Mouse (Mus musculus): Measurements from ENCODE around the gene Fbxw5. TPM values are rescaled to one million over a fixed set of nuclear protein-coding genes. Genes with fewer than 3 reads are reported as not detected.
A peak's percentile ranks its signal among the peaks of the same experiment; 100 is the strongest.
"Not testable (repeated sequence)": the region's sequence is repeated elsewhere in the genome, so short reads cannot be mapped to it uniquely, and the experiment has no call there.

The Fbxw5 gene
- polyA plus RNA-seq, 1 experiment from 2014 or later = 57.5 TPM

- no peak overlapping the region for H3K27ac ChIP-seq
- no peak for ATAC-seq
- no peak overlapping the region for H3K4me2 ChIP-seq (replicated peaks)
- H3K36me3 ChIP-seq = peaks cover 7% of the 10 kb centered on the region
- WGBS = 72% methylated on average over 10 of the region's 10 CpGs
- H3K4me3 ChIP-seq (replicated peaks) = no peak overlapping the region
- H3K27me3 ChIP-seq (replicated peaks) = no peaks in the 10 kb centered on the region
- H3K9ac ChIP-seq = no peak overlapping the region
- H3K9me3 ChIP-seq = no peaks in the 10 kb centered on the region
- H3K4me1 ChIP-seq (replicated peaks) = peaks cover 12% of the 10 kb centered on the region
These were observed 41.3 kb downstream of the Fbxw5 start for GRCm38 (mm10) chr2:25541644-25542367.

- H3K4me3 ChIP-seq (replicated peaks) = peak overlapping the region; percentile 71
- 7% methylated on average over 42 of the region's 43 CpGs for WGBS
- H3K36me3 ChIP-seq = no peaks in the 10 kb centered on the region
- ATAC-seq = peak; percentile 83
- peak overlapping the region; percentile 72 for H3K4me2 ChIP-seq (replicated peaks)
- H3K4me1 ChIP-seq (replicated peaks) = peaks cover 12% of the 10 kb centered on the region
- no peaks in the 10 kb centered on the region for H3K27me3 ChIP-seq (replicated peaks)
- H3K27ac ChIP-seq = peak overlapping the region; percentile 75
- H3K9me3 ChIP-seq = no peaks in the 10 kb centered on the region
- peak overlapping the region; percentile 73 for H3K9ac ChIP-seq
These were observed 45.7 kb downstream of the Fbxw5 start for GRCm38 (mm10) chr2:25545996-25546810.

DNA sequence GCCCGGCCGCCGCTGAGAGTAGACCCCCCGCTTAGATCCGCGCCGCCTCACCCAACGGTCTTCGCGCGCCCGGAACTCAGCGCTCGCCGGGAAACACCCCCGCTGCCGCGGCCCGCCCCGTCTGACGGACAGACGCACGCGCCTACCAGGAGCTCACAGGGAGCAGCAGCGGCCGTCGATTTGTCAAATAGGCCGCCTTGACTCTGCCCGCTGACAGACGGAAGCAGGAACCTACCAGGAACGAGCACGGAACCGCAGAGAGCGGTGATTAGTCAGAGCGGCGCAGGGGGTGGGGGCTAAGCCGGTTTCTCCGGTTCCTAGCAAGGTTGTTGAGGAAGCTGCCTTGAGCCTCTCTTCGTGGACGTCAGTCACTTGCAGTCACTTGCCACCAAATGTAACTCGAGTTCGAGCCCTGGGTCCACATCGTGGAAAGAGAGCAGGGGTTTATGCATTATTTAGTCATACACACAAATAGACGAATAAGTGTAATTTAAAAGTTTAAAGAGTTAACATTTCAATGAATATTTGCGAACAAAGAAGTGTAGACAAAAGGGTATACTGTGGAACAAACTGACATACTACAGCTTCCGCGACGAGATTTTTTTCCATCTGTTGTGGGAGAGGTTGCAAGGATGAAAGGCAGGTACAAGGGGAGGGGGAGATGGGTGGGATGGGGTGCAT, 46.4 kb downstream of the Fbxw5 start, which contains the start of gene Traf2:
TSS of gene Traf2 (minus strand) at position 130 of the 681 bp plus-strand sequence.
- H3K4me1 ChIP-seq (replicated peaks) = peaks cover 9% of the 10 kb centered on the region
- peak within 1 kb of the TSS; percentile 75 for H3K27ac ChIP-seq
- peak within 1 kb of the TSS; percentile 73 for H3K9ac ChIP-seq
- no peaks in the 10 kb centered on the region for H3K9me3 ChIP-seq
- H3K27me3 ChIP-seq (replicated peaks) = no peaks in the 10 kb centered on the region
- H3K4me3 ChIP-seq (replicated peaks) = peak within 1 kb of the TSS; percentile 71
- no peaks in the 10 kb centered on the region for H3K36me3 ChIP-seq
- 3% methylated on average over 48 of the region's 48 CpGs for WGBS
- peak within 1 kb of the TSS; percentile 72 for H3K4me2 ChIP-seq (replicated peaks)
- ATAC-seq = peak; percentile 100

- ATAC-seq = no peak
- no peaks in the 10 kb centered on the region for H3K9me3 ChIP-seq
- peaks cover 5% of the 10 kb centered on the region for H3K4me1 ChIP-seq (replicated peaks)
- no peaks in the 10 kb centered on the region for H3K36me3 ChIP-seq
- no peak overlapping the region for H3K4me3 ChIP-seq (replicated peaks)
- H3K9ac ChIP-seq = no peak overlapping the region
- no peaks in the 10 kb centered on the region for H3K27me3 ChIP-seq (replicated peaks)
- H3K4me2 ChIP-seq (replicated peaks) = no peak overlapping the region
- H3K27ac ChIP-seq = no peak overlapping the region
- WGBS = 72% methylated on average over 9 of the region's 9 CpGs
These were observed 48.8 kb downstream of the Fbxw5 start for GRCm38 (mm10) chr2:25549021-25549991.

DNA sequence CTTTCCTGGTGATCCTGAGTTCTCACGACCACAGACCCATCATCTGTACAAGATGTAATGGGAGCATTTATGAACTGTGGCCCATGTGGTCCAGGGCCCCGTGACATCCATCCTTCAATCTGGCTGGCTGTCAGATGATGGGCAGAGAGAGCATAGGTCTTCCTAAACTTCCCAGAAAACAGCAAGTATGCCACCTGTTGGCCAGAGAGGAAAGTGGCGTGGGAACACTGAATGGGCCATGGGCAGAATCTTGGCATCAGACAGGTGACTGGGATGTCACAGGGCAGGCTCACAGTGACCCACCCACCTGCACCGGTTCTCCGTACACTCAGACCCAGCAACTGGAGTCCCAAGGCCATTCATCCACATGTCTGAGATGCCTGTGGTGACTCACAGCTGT, 50.6 kb downstream of the Fbxw5 start:
- H3K4me1 ChIP-seq (replicated peaks) = no peaks in the 10 kb centered on the region
- no peak for ATAC-seq
- WGBS = 35% methylated on average over 5 of the region's 5 CpGs
- H3K27me3 ChIP-seq (replicated peaks) = no peaks in the 10 kb centered on the region
- no peak overlapping the region for H3K27ac ChIP-seq
- no peaks in the 10 kb centered on the region for H3K9me3 ChIP-seq
- no peak overlapping the region for H3K9ac ChIP-seq
- H3K4me3 ChIP-seq (replicated peaks) = no peak overlapping the region
- H3K36me3 ChIP-seq = no peaks in the 10 kb centered on the region
- no peak overlapping the region for H3K4me2 ChIP-seq (replicated peaks)

DNA sequence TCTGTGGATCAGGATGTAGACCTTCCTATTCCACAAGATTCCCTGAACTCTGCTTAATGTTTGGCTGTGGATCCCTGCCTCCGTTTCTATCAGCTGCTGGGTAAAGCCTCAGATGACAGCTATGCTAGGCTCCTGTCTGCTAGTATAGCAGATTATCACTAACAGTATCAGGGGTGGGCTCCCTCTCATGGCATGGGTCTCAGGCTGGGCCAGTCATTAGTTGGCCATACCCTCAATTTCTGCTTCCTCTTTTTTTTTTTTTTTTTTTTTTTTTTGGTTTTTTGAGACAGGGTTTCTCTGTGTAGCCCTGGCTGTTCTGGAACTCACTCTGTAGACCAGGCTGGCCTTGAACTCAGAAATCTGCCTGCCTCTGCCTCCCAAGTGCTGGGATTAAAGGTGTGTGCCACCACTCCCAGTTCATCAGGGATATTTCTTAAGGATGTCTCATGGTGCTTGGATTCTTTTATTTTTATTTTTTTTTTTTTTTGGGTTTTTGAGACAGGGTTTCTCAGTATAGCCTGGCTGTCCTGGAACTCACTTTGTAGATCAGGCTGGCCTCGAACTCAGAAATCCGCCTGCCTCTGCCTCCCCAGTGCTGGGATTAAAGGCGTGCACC, 52.7 kb downstream of the Fbxw5 start:
- not testable (repeated sequence) for H3K27ac ChIP-seq; H3K9ac ChIP-seq; H3K9me3 ChIP-seq; H3K4me2 ChIP-seq (replicated peaks); H3K27me3 ChIP-seq (replicated peaks); ATAC-seq; H3K4me3 ChIP-seq (replicated peaks); H3K4me1 ChIP-seq (replicated peaks); H3K36me3 ChIP-seq
- WGBS = 85% methylated on average over 4 of the region's 4 CpGs

Other genes starting within 250 kb of the Fbxw5 start
- 22.8 and 23.2 TPM in 2 replicates for gene Tmem203, start 245.3 kb upstream of the Fbxw5 start, polyA plus RNA-seq (2015; fragmentation: Nextera tagmentation; extraction: Ambion mirVana)
- gene Tprn, start 238.1 kb upstream of the Fbxw5 start, polyA plus RNA-seq (2015; fragmentation: Nextera tagmentation; extraction: Ambion mirVana) = 20.7 and 23.6 TPM in 2 replicates
- gene Ssna1, start 228.3 kb upstream of the Fbxw5 start, polyA plus RNA-seq (2015; fragmentation: Nextera tagmentation; extraction: Ambion mirVana) = 200 and 212 TPM in 2 replicates
- gene Anapc2, start 228.3 kb upstream of the Fbxw5 start, polyA plus RNA-seq (2015; fragmentation: Nextera tagmentation; extraction: Ambion mirVana) = 95.8 and 103 TPM in 2 replicates
- gene Tmem210, start 212.6 kb upstream of the Fbxw5 start, polyA plus RNA-seq (2015; fragmentation: Nextera tagmentation; extraction: Ambion mirVana) = not detected in 2 replicates
- gene Lrrc26, start 210.8 kb upstream of the Fbxw5 start, polyA plus RNA-seq (2015; fragmentation: Nextera tagmentation; extraction: Ambion mirVana) = 0.43 and 1.8 TPM in 2 replicates
- gene Grin1, start 181.6 kb upstream of the Fbxw5 start, polyA plus RNA-seq (2015; fragmentation: Nextera tagmentation; extraction: Ambion mirVana) = 1.4 TPM in 2 replicates
- 40.2 and 40.8 TPM in 2 replicates for gene Man1b1, start 168.4 kb upstream of the Fbxw5 start, polyA plus RNA-seq (2015; fragmentation: Nextera tagmentation; extraction: Ambion mirVana)
- 46.0 and 48.6 TPM in 2 replicates for gene Dpp7, start 144.4 kb upstream of the Fbxw5 start, polyA plus RNA-seq (2015; fragmentation: Nextera tagmentation; extraction: Ambion mirVana)
- 105 and 122 TPM in 2 replicates for gene Uap1l1, start 135.1 kb upstream of the Fbxw5 start, polyA plus RNA-seq (2015; fragmentation: Nextera tagmentation; extraction: Ambion mirVana)
- gene Sapcd2, start 128.4 kb upstream of the Fbxw5 start, polyA plus RNA-seq (2015; fragmentation: Nextera tagmentation; extraction: Ambion mirVana) = 46.8 and 48.8 TPM in 2 replicates
- gene Entpd2, start 104.9 kb upstream of the Fbxw5 start, polyA plus RNA-seq (2015; fragmentation: Nextera tagmentation; extraction: Ambion mirVana) = 12.1 and 15.6 TPM in 2 replicates
- 40.9 and 48.2 TPM in 2 replicates for gene Npdc1, start 101.4 kb upstream of the Fbxw5 start, polyA plus RNA-seq (2015; fragmentation: Nextera tagmentation; extraction: Ambion mirVana)
- gene Fut7, start 77.5 kb upstream of the Fbxw5 start, polyA plus RNA-seq (2015; fragmentation: Nextera tagmentation; extraction: Ambion mirVana) = 0.18 TPM in 1 of 2 replicates, not detected in the other
- gene Abca2, start 72.0 kb upstream of the Fbxw5 start, polyA plus RNA-seq (2015; fragmentation: Nextera tagmentation; extraction: Ambion mirVana) = 2.8 and 3.7 TPM in 2 replicates
- 2.2 and 3.0 TPM in 2 replicates for gene Clic3, start 43.9 kb upstream of the Fbxw5 start, polyA plus RNA-seq (2015; fragmentation: Nextera tagmentation; extraction: Ambion mirVana)
- 28.0 and 33.2 TPM in 2 replicates for gene Paxx, start 39.7 kb upstream of the Fbxw5 start, polyA plus RNA-seq (2015; fragmentation: Nextera tagmentation; extraction: Ambion mirVana)
- gene Ptgds, start 30.7 kb upstream of the Fbxw5 start, polyA plus RNA-seq (2015; fragmentation: Nextera tagmentation; extraction: Ambion mirVana) = 4.6 and 5.8 TPM in 2 replicates
- not detected in 2 replicates for gene Lcn12, start 6.8 kb upstream of the Fbxw5 start, polyA plus RNA-seq (2015; fragmentation: Nextera tagmentation; extraction: Ambion mirVana)
- 5.4 and 8.3 TPM in 2 replicates for gene C8g, start 969 bp downstream of the Fbxw5 start, polyA plus RNA-seq (2015; fragmentation: Nextera tagmentation; extraction: Ambion mirVana)
- gene Traf2, start 46.2 kb downstream of the Fbxw5 start, polyA plus RNA-seq (2015; fragmentation: Nextera tagmentation; extraction: Ambion mirVana) = 26.7 and 32.4 TPM in 2 replicates
- 339 and 367 TPM in 2 replicates for gene Edf1, start 57.1 kb downstream of the Fbxw5 start, polyA plus RNA-seq (2015; fragmentation: Nextera tagmentation; extraction: Ambion mirVana)
- gene Mamdc4, start 74.1 kb downstream of the Fbxw5 start, polyA plus RNA-seq (2015; fragmentation: Nextera tagmentation; extraction: Ambion mirVana) = 297 and 389 TPM in 2 replicates
- 163 and 190 TPM in 2 replicates for gene Phpt1, start 74.5 kb downstream of the Fbxw5 start, polyA plus RNA-seq (2015; fragmentation: Nextera tagmentation; extraction: Ambion mirVana)
- 1.7 and 2.9 TPM in 2 replicates for gene Ajm1, start 81.0 kb downstream of the Fbxw5 start, polyA plus RNA-seq (2015; fragmentation: Nextera tagmentation; extraction: Ambion mirVana)
- gene Rabl6, start 107.8 kb downstream of the Fbxw5 start, polyA plus RNA-seq (2015; fragmentation: Nextera tagmentation; extraction: Ambion mirVana) = 65.5 and 69.7 TPM in 2 replicates
- 0.13 and 0.16 TPM in 2 replicates for gene Ccdc183, start 116.9 kb downstream of the Fbxw5 start, polyA plus RNA-seq (2015; fragmentation: Nextera tagmentation; extraction: Ambion mirVana)
- gene Tmem141, start 121.3 kb downstream of the Fbxw5 start, polyA plus RNA-seq (2015; fragmentation: Nextera tagmentation; extraction: Ambion mirVana) = 22.2 and 23.8 TPM in 2 replicates
- 3.5 and 4.7 TPM in 2 replicates for gene Fcna, start 127.3 kb downstream of the Fbxw5 start, polyA plus RNA-seq (2015; fragmentation: Nextera tagmentation; extraction: Ambion mirVana)
- not detected in 2 replicates for gene Lcn8, start 152.4 kb downstream of the Fbxw5 start, polyA plus RNA-seq (2015; fragmentation: Nextera tagmentation; extraction: Ambion mirVana)
- gene Lcn5, start 157.2 kb downstream of the Fbxw5 start, polyA plus RNA-seq (2015; fragmentation: Nextera tagmentation; extraction: Ambion mirVana) = not detected in 2 replicates
- not detected in 2 replicates for gene Lcn6, start 176.0 kb downstream of the Fbxw5 start, polyA plus RNA-seq (2015; fragmentation: Nextera tagmentation; extraction: Ambion mirVana)
- gene Lcn10, start 182.0 kb downstream of the Fbxw5 start, polyA plus RNA-seq (2015; fragmentation: Nextera tagmentation; extraction: Ambion mirVana) = not detected in 2 replicates
- gene Obp2a, start 199.3 kb downstream of the Fbxw5 start, polyA plus RNA-seq (2015; fragmentation: Nextera tagmentation; extraction: Ambion mirVana) = not detected in 2 replicates
- 87.2 and 98.7 TPM in 2 replicates for gene Bmyc, start 206.0 kb downstream of the Fbxw5 start, polyA plus RNA-seq (2015; fragmentation: Nextera tagmentation; extraction: Ambion mirVana)
- not detected in 2 replicates for gene Obp2b, start 236.3 kb downstream of the Fbxw5 start, polyA plus RNA-seq (2015; fragmentation: Nextera tagmentation; extraction: Ambion mirVana)

Data from intestine, embryonic 15.5 days (tissue).